Mouse (Mus musculus): Measurements from ENCODE around the gene Fance. TPM values are rescaled to one million over a fixed set of nuclear protein-coding genes. Genes with fewer than 3 reads are reported as not detected.

Fance gene
- polyA plus RNA-seq, 1 experiment from 2014 or later = 22.5 TPM

DNA sequence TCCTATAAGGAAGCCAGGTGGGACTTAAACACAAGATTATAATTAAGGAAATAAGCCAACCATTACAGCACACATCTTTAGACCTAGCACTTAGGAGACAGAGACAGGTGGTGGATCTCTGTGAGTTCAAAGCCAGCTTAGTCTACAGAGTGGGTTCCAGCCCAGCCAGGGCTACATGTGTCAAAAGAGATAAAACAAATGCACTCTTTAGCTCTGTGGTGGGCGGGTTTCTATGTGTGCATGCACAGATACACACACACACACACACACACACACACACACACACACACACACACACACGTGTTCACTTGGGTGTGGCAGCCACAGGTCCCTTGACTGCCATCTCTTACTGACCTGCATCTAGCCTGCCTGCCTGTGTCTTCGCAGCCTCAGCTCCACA lies 35.2 kb upstream of the Fance start:
- Histone ChIP-seq H3K27me3 (ENCODE audit: control insufficient read depth, insufficient read depth, low read length) (no peaks in the 10 kb centered on the region), H3K4me2 (replicated peaks; ENCODE audit: low read depth, low read length) (no peak overlapping the region), H3K9ac (ENCODE audit: low read depth, low read length) (no peak overlapping the region), H3K36me3 (ENCODE audit: control insufficient read depth, insufficient read depth, low read length) (no peaks in the 10 kb centered on the region), H3K27ac (ENCODE audit: low read depth, low read length) (no peak overlapping the region), H3K4me1 (replicated peaks; ENCODE audit: control insufficient read depth, insufficient read depth, low read length) (peaks cover 7% of the 10 kb centered on the region), H3K4me3 (ENCODE audit: low read depth, low read length) (no peak overlapping the region), H3K9me3 (ENCODE audit: control insufficient read depth, low read length) (no peaks in the 10 kb centered on the region)
- WGBS = 80% methylated on average over 3 of the region's 3 CpGs
- ATAC-seq (ENCODE audit: low FRiP score) (no peak), DNase-seq (ENCODE audit: low spot score) (no peak)

- DNase-seq (ENCODE audit: low spot score) (no peak), ATAC-seq (ENCODE audit: low FRiP score) (no peak)
- H3K4me2 ChIP-seq (replicated peaks; ENCODE audit: low read depth, low read length) = no peak overlapping the region
- H3K4me1 ChIP-seq (replicated peaks; ENCODE audit: control insufficient read depth, insufficient read depth, low read length) = peaks cover 7% of the 10 kb centered on the region
- no peak overlapping the region for H3K4me3 ChIP-seq (ENCODE audit: low read depth, low read length)
- H3K9me3 ChIP-seq (ENCODE audit: control insufficient read depth, low read length) = no peaks in the 10 kb centered on the region
- WGBS = 44% methylated on average over 4 of the region's 4 CpGs
- H3K27me3 ChIP-seq (ENCODE audit: control insufficient read depth, insufficient read depth, low read length) = no peaks in the 10 kb centered on the region
- no peak overlapping the region for H3K27ac ChIP-seq (ENCODE audit: low read depth, low read length)
- no peak overlapping the region for H3K9ac ChIP-seq (ENCODE audit: low read depth, low read length)
- no peaks in the 10 kb centered on the region for H3K36me3 ChIP-seq (ENCODE audit: control insufficient read depth, insufficient read depth, low read length)
Measured at GRCm38 (mm10) chr17:28279236-28279635, 34.1 kb upstream of the Fance start.

DNA sequence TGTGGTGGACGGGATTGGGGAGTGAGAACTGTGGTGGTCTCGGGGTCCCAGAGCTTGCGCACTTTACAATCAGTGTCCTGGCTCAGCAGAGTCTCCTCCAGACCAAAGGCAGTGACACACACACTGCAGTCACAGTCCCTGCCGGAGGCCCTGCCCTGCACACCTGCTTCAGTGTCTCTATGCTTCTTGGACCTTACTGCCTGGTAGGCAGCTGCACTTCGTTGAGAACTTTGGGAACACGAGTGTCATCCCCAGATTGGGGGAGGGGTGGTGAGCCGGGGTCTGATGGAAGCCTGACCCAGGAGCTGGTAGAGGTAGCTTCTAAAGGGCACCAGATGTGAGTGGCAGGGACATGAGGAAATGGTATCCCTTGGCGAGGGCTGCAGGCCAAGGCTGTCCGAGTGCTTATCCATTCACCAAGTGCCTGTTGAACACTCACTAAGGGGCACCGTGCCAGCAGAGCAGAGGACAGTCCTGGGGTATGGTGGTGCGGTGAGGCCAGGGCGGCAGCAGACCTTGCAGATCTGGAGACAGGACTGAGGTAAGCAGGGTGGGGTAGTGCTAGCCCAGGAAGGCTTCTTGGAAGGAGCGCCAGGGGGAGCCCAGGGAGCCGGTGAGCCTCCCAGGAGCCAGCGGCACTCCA lies 33.4 kb upstream of the Fance start:
- Histone ChIP-seq H3K9me3 (ENCODE audit: control insufficient read depth, low read length) (no peaks in the 10 kb centered on the region), H3K27ac (ENCODE audit: low read depth, low read length) (no peak overlapping the region), H3K4me3 (ENCODE audit: low read depth, low read length) (no peak overlapping the region), H3K9ac (ENCODE audit: low read depth, low read length) (no peak overlapping the region), H3K36me3 (ENCODE audit: control insufficient read depth, insufficient read depth, low read length) (no peaks in the 10 kb centered on the region), H3K4me2 (replicated peaks; ENCODE audit: low read depth, low read length) (no peak overlapping the region), H3K27me3 (ENCODE audit: control insufficient read depth, insufficient read depth, low read length) (no peaks in the 10 kb centered on the region), H3K4me1 (replicated peaks; ENCODE audit: control insufficient read depth, insufficient read depth, low read length) (peaks cover 7% of the 10 kb centered on the region)
- WGBS = 74% methylated on average over 15 of the region's 15 CpGs
- no peak for DNase-seq (ENCODE audit: low spot score)
- no peak for ATAC-seq (ENCODE audit: low FRiP score)

DNA sequence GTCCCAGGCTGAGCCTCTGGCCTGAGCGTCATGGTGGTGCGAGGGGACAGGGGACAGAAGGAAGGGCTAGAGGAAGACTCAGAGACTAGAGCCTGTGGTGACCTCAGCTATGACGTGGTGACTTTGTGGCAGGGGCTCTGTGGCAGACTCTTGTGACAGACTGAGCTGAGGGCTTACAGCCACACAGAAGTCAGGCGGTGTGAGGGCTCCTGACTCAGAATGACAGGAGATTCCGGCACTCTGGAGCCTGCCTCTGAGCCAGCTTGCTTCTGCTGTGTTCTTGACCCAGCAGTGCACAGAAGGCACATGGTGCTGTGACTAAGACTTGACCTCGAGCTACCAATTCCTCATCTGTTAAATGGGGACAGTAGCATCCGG lies 32.9 kb upstream of the Fance start:
- Histone ChIP-seq H3K9ac (ENCODE audit: low read depth, low read length) (no peak overlapping the region), H3K4me1 (replicated peaks; ENCODE audit: control insufficient read depth, insufficient read depth, low read length) (peaks cover 7% of the 10 kb centered on the region), H3K36me3 (ENCODE audit: control insufficient read depth, insufficient read depth, low read length) (no peaks in the 10 kb centered on the region), H3K9me3 (ENCODE audit: control insufficient read depth, low read length) (no peaks in the 10 kb centered on the region), H3K4me3 (ENCODE audit: low read depth, low read length) (no peak overlapping the region), H3K27me3 (ENCODE audit: control insufficient read depth, insufficient read depth, low read length) (no peaks in the 10 kb centered on the region), H3K4me2 (replicated peaks; ENCODE audit: low read depth, low read length) (no peak overlapping the region), H3K27ac (ENCODE audit: low read depth, low read length) (no peak overlapping the region)
- 78% methylated on average over 7 of the region's 7 CpGs for WGBS
- DNase-seq (ENCODE audit: low spot score) (no peak), ATAC-seq (ENCODE audit: low FRiP score) (no peak)

- H3K4me2 ChIP-seq (replicated peaks; ENCODE audit: low read depth, low read length) = no peak overlapping the region
- no peak overlapping the region for H3K27ac ChIP-seq (ENCODE audit: low read depth, low read length)
- 58% methylated on average over 5 of the region's 5 CpGs for WGBS
- ATAC-seq (ENCODE audit: low FRiP score) = no peak
- no peaks in the 10 kb centered on the region for H3K27me3 ChIP-seq (ENCODE audit: control insufficient read depth, insufficient read depth, low read length)
- H3K4me1 ChIP-seq (replicated peaks; ENCODE audit: control insufficient read depth, insufficient read depth, low read length) = peaks cover 8% of the 10 kb centered on the region
- no peak overlapping the region for H3K4me3 ChIP-seq (ENCODE audit: low read depth, low read length)
- H3K36me3 ChIP-seq (ENCODE audit: control insufficient read depth, insufficient read depth, low read length) = no peaks in the 10 kb centered on the region
- 0 out of 2 replicates have a peak overlapping the region, but pooled peaks have one; percentile 7 for H3K9ac ChIP-seq (ENCODE audit: low read depth, low read length)
- no peaks in the 10 kb centered on the region for H3K9me3 ChIP-seq (ENCODE audit: control insufficient read depth, low read length)
- no peak for DNase-seq (ENCODE audit: low spot score)
Measured at GRCm38 (mm10) chr17:28280831-28281377, 32.4 kb upstream of the Fance start.

DNA sequence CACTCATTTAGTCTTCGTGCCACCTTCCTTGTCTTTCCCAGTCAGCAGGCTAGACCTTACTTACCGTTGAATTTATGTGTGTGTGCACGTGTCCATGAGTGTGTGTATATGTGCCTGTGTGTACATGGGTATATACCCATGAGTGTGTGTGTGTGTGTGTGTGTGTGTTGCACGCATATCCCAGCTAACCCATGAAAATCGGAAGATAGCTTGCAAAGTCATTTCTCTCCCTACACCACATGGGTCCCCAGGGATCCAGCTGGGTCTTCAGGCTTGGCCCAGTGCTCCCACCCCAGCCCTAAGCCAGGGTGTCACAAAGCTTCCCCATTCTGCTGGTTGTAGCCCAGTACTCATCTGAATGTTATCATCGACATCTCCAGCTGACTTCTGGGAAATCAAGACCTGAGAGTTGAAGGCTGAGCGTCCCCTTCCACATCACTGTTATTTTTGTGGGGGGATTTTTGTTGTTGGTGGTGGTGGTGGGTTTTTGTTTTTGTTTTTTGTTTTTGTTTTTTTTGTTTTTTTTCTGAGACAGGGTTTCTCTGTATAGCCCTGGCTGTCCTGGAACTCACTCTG lies 31.4 kb upstream of the Fance start:
- ATAC-seq (ENCODE audit: low FRiP score) = no peak
- H3K4me2 ChIP-seq (replicated peaks; ENCODE audit: low read depth, low read length) = no peak overlapping the region
- H3K9ac ChIP-seq (ENCODE audit: low read depth, low read length) = no peak overlapping the region
- H3K27me3 ChIP-seq (ENCODE audit: control insufficient read depth, insufficient read depth, low read length) = no peaks in the 10 kb centered on the region
- DNase-seq (ENCODE audit: low spot score) = no peak
- H3K9me3 ChIP-seq (ENCODE audit: control insufficient read depth, low read length) = no peaks in the 10 kb centered on the region
- H3K36me3 ChIP-seq (ENCODE audit: control insufficient read depth, insufficient read depth, low read length) = no peaks in the 10 kb centered on the region
- H3K4me1 ChIP-seq (replicated peaks; ENCODE audit: control insufficient read depth, insufficient read depth, low read length) = peaks cover 12% of the 10 kb centered on the region
- no peak overlapping the region for H3K27ac ChIP-seq (ENCODE audit: low read depth, low read length)
- 90% methylated on average over 7 of the region's 7 CpGs for WGBS
- no peak overlapping the region for H3K4me3 ChIP-seq (ENCODE audit: low read depth, low read length)

DNA sequence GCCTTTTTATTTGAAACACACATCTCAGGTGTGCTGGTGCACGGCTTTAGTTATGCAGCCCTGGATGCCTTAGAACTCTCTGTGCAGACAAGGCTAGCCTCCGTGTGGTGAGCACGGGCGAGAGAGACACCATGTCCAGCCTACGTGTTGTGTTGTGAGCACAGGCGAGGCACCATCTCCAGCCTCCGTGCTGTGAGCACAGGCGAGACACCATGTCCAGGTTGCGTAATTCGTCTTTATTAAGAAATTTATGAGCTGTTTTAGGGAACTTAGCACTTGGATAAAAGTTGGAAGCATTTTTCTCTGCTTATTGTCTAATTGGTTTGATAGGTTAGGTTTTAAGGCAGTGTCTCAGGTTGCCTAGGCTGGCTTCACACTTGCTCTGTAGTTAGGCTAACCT lies 30.1 kb upstream of the Fance start:
- no peak for DNase-seq (ENCODE audit: low spot score)
- no peak for ATAC-seq (ENCODE audit: low FRiP score)
- no peaks in the 10 kb centered on the region for H3K36me3 ChIP-seq (ENCODE audit: control insufficient read depth, insufficient read depth, low read length)
- H3K9ac ChIP-seq (ENCODE audit: low read depth, low read length) = no peak overlapping the region
- no peak overlapping the region for H3K4me2 ChIP-seq (replicated peaks; ENCODE audit: low read depth, low read length)
- H3K27me3 ChIP-seq (ENCODE audit: control insufficient read depth, insufficient read depth, low read length) = no peaks in the 10 kb centered on the region
- 90% methylated on average over 10 of the region's 10 CpGs for WGBS
- no peaks in the 10 kb centered on the region for H3K9me3 ChIP-seq (ENCODE audit: control insufficient read depth, low read length)
- peaks cover 12% of the 10 kb centered on the region for H3K4me1 ChIP-seq (replicated peaks; ENCODE audit: control insufficient read depth, insufficient read depth, low read length)
- H3K27ac ChIP-seq (ENCODE audit: low read depth, low read length) = no peak overlapping the region
- H3K4me3 ChIP-seq (ENCODE audit: low read depth, low read length) = no peak overlapping the region

DNA sequence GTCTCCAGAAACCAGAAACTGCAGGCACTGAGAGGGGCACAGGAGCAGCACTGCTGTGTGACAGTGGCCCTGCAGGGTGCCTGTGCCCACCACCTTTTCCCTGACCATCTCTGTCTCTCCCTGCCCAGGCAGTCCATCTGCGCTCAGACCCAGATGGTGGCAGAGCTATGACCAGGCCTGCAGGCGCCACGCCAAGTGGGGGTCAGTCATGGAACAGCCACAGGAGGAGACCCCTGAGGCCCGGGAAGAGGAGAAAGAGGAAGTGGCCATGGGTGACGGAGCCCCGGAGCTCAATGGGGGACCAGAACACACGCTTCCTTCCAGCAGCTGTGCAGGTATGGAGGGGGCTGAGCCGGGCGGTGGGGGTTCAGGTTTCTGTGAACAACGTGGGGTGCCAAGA lies 27.2 kb upstream of the Fance start:
- no peak overlapping the region for H3K9ac ChIP-seq (ENCODE audit: low read depth, low read length)
- H3K4me1 ChIP-seq (replicated peaks; ENCODE audit: control insufficient read depth, insufficient read depth, low read length) = peaks cover 7% of the 10 kb centered on the region; the same call in 1 of the 2 replicates
- WGBS = 85% methylated on average over 10 of the region's 10 CpGs
- H3K9me3 ChIP-seq (ENCODE audit: control insufficient read depth, low read length) = no peaks in the 10 kb centered on the region
- ATAC-seq (ENCODE audit: low FRiP score) (no peak), DNase-seq (ENCODE audit: low spot score) (no peak)
- H3K27ac ChIP-seq (ENCODE audit: low read depth, low read length) = no peak overlapping the region; the same call in 1 of the 2 replicates
- H3K27me3 ChIP-seq (ENCODE audit: control insufficient read depth, insufficient read depth, low read length) = no peaks in the 10 kb centered on the region
- H3K4me3 ChIP-seq (ENCODE audit: low read depth, low read length) = no peak overlapping the region
- no peaks in the 10 kb centered on the region for H3K36me3 ChIP-seq (ENCODE audit: control insufficient read depth, insufficient read depth, low read length)
- H3K4me2 ChIP-seq (replicated peaks; ENCODE audit: low read depth, low read length) = no peak overlapping the region

GRCm38 (mm10) chr17:28286964-28287363 lies 26.4 kb upstream of the Fance start:
- Histone ChIP-seq H3K4me3 (ENCODE audit: low read depth, low read length) (no peak overlapping the region), H3K9ac (ENCODE audit: low read depth, low read length) (no peak overlapping the region), H3K9me3 (ENCODE audit: control insufficient read depth, low read length) (no peaks in the 10 kb centered on the region), H3K27me3 (ENCODE audit: control insufficient read depth, insufficient read depth, low read length) (no peaks in the 10 kb centered on the region), H3K36me3 (ENCODE audit: control insufficient read depth, insufficient read depth, low read length) (no peaks in the 10 kb centered on the region), H3K4me1 (replicated peaks; ENCODE audit: control insufficient read depth, insufficient read depth, low read length) (peaks cover 5% of the 10 kb centered on the region; the same call in 1 of the 2 replicates), H3K4me2 (replicated peaks; ENCODE audit: low read depth, low read length) (no peak overlapping the region), H3K27ac (ENCODE audit: low read depth, low read length) (no peak overlapping the region)
- 44% methylated on average over 5 of the region's 5 CpGs for WGBS
- DNase-seq (ENCODE audit: low spot score) (no peak), ATAC-seq (ENCODE audit: low FRiP score) (no peak)

All from hindbrain, embryonic 11.5 days (tissue).